Comparison of ENCODE assay signal across 19 mouse cellular contexts in the genomic region with DNA sequence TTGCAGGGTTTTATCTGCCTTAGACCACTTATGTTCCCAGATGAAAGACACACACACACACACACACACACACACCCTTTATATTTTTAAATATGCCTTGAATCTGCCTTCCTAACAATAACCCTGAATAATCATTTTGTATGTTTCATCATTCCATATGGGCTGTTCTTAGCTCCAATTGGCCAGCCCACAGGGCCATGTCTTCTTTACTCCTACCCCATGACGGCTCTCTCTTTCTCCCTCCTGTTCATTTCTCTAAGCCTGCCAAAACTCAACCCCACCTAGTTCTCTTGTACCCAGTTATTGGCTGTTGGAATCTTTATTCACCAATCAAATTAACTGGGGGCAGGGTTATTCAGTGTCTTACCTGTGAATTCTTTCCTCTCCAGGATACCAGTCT.
"Had no signal": no experiment of that assay in that cellular context is flagged by ENCODE, and none has a peak within 500 bp of the region (broad histone marks: within the 10 kb centered on the region; RNA-seq: fewer than 3 reads in every experiment).

No protein-coding gene starts in this region.

- H3K4me2 ChIP-seq: kidney, embryonic 15.5 days; liver, embryonic 11.5 days; lung, embryonic 14.5 days; midbrain, embryonic 12.5 days; midbrain, embryonic 15.5 days; neural tube, embryonic 12.5 days; neural tube, embryonic 15.5 days had no signal

- DNase-seq: kidney, adult 8-10 months; kidney, postnatal 10 days; kidney, postnatal 36 days; liver, postnatal 0 days; lung, embryonic 14.5 days; right cerebral cortex, adult 18-20 months; right cerebral cortex, postnatal 14 days; right cerebral cortex, postnatal 4 days; thymus, postnatal 25 days had no signal

- H3K9ac ChIP-seq: kidney, embryonic 15.5 days; liver, embryonic 14.5 days; liver, postnatal 0 days; lung, embryonic 14.5 days; midbrain, embryonic 12.5 days; midbrain, embryonic 15.5 days; neural tube, embryonic 12.5 days; neural tube, embryonic 15.5 days had no signal

- ATAC-seq: liver, postnatal 0 days; lung, postnatal 0 days; midbrain, embryonic 15.5 days had no signal

- H3K9me3 ChIP-seq: kidney, embryonic 15.5 days; midbrain, embryonic 12.5 days; midbrain, embryonic 15.5 days; neural tube, embryonic 12.5 days; neural tube, embryonic 15.5 days had no signal

- H3K4me1 ChIP-seq: kidney, embryonic 15.5 days; midbrain, embryonic 12.5 days; midbrain, embryonic 15.5 days; neural tube, embryonic 12.5 days; neural tube, embryonic 15.5 days had no signal

- H3K4me3 ChIP-seq: kidney, embryonic 15.5 days; midbrain, embryonic 12.5 days; midbrain, embryonic 15.5 days; neural tube, embryonic 12.5 days; neural tube, embryonic 15.5 days had no signal

- H3K27ac ChIP-seq: kidney, embryonic 15.5 days; liver, embryonic 14.5 days; macrophage; midbrain, embryonic 12.5 days; midbrain, embryonic 15.5 days; neural tube, embryonic 12.5 days; neural tube, embryonic 15.5 days; stomach, postnatal 0 days had no signal

- H3K27me3 ChIP-seq: kidney, embryonic 15.5 days; midbrain, embryonic 12.5 days; midbrain, embryonic 15.5 days; neural tube, embryonic 12.5 days; neural tube, embryonic 15.5 days had no signal
